Comparison of ENCODE assay signal across 11 mouse cellular contexts in genomic region chr16:10306101-10306500, GRCm38 (mm10).
DNase-seq lines count a peak whose midpoint lies in the region.
"Had no signal": no experiment of that assay in that cellular context is flagged by ENCODE, and none has a peak within 500 bp of the region (broad histone marks: within the 10 kb centered on the region; RNA-seq: fewer than 3 reads in every experiment).

No protein-coding gene starts in this region.

- DNase-seq in cerebellum, postnatal 10 days, result peak; percentile 26 to 30
- DNase-seq in cerebellum, adult 8-10 months, result no peak
- DNase-seq in urinary bladder, postnatal 14 days (ENCODE audit: low spot score), result peak; percentile 65
- no peak for DNase-seq in urinary bladder, postnatal 4 days (ENCODE audit: low spot score in 2 of 2)
- peak; percentile 73 for DNase-seq in lung, postnatal 10 days
- DNase-seq in frontal cortex, postnatal 25 days (ENCODE audit: low spot score in 2 of 2), result no peak
- no peak for DNase-seq in frontal cortex, postnatal 36 days (ENCODE audit: low spot score in 2 of 2)
- DNase-seq in spleen, postnatal 4 days (ENCODE audit: low spot score in 2 of 2), result no peak
- DNase-seq: adrenal gland, postnatal 36 days; cerebellum, adult 9-11 months; embryo, embryonic 11 days had no signal

Comparison
In these comparisons a context has a peak if more than half of its experiments do, and no peak if none do; other contexts are left out.
1. DNase-seq: peak in cerebellum, postnatal 10 days (2 of 2), urinary bladder, postnatal 14 days (single experiment) and lung, postnatal 10 days (single experiment); none in cerebellum, adult 8-10 months (single experiment), urinary bladder, postnatal 4 days (0 of 2), frontal cortex, postnatal 25 days (0 of 2), frontal cortex, postnatal 36 days (0 of 2) and spleen, postnatal 4 days (0 of 2).